Mouse (Mus musculus): ENCODE results near the gene Hoxa5. TPM values are rescaled to one million over a fixed set of nuclear protein-coding genes. Genes with fewer than 3 reads are reported as not detected.
A peak's percentile ranks its signal among the peaks of the same experiment; 100 is the strongest.

Hoxa5 gene
- polyA plus RNA-seq (2015; fragmentation: Nextera tagmentation; extraction: Ambion mirVana), result 116 and 150 TPM in 2 replicates

DNA sequence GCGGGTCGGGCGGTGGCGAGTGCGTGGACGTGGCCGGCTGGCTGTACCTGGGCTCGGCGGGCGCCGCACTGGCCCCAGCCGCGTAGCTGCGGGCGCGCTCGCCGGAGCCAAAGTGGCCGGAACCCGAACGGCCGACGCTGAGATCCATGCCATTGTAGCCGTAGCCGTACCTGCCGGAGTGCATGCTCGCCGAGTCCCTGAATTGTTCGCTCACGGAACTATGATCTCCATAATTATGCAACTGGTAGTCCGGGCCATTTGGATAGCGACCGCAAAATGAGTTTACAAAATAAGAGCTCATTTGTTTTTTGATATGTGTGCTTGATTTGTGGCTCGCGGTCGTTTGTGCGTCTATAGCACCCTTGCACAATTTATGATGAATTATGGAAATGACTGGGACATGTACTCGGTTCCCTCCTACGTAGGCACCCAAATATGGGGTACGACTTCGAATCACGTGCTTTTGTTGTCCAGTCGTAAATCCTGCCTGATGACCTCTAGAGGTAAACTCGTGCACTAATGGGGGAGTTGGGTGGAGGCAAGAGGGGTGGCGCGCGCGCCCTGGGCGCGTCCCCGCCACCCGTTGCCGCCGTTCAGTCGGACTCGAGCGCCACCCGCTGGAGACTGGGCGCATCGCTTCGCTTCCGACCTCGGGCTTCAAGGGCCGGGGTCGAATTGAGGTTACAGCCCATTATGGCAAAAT lies at the start of gene Hoxa5:
Gene Hoxa5 (minus strand): TSS at position 538 of the 703 bp plus-strand sequence.
- peak within 1 kb of the TSS; percentile 90 for H3K9ac ChIP-seq
- H3K27me3 ChIP-seq, result peaks cover 99% of the 10 kb centered on the region
- WGBS, result under 1% methylated on average over 64 of the region's 65 CpGs

DNA sequence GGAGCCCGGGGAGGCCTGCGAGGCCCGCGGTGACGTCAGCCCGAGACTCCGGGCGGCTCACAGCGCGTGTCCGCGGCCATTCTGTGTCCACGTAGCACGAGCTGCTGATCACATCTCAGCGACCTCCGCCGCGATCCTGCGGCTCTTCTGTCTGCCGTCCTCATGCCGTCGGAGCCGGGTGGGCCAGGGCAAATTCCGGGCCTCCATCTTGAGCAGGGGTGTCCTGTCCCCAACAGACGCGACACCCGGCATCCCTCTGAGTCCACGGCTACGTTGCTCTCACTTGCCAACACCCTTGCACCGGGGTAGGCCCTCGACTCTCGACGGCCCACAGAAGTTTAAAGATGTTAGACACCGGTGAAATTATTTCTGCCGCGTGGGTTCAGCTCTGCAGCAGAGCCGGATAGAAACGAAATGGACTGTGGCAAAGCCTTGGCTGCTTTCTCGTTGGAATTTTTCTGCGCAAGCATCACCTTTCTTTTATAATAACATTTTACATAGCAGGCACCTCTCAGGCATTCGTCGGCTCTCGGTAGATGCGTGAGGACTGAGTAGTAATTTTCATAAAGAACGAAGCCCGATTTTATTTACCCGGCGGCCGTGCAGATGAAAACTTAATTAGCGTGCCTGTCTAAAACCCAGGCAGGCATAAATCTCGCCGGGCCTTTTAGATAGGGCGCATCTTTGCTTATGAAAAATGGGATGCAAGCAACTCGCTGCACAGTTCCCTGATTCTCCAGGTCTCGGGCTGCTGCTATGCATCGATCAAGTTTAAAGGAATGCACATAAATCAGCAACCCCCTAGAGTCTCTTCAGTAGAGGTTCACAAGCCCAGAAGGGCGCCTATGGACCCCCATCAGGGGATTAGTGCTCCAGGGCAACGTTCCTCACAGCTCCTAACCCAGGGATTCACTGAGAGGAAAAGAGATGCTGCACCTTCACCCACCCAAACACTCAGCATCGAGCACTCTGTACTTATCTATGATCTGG lies 49.4 kb upstream of the Hoxa5 start:
- no peak overlapping the region for H3K4me3 ChIP-seq
- WGBS, result 1% methylated on average over 59 of the region's 59 CpGs
- no peaks in the 10 kb centered on the region for H3K9me3 ChIP-seq
- no peak overlapping the region for H3K27ac ChIP-seq
- H3K4me2 ChIP-seq, result no peak overlapping the region
- H3K4me1 ChIP-seq (replicated peaks), result no peaks in the 10 kb centered on the region
- no peak overlapping the region for H3K9ac ChIP-seq
- H3K27me3 ChIP-seq, result peaks cover 93% of the 10 kb centered on the region
- no peak for ATAC-seq (ENCODE audit: low FRiP score)
- no peaks in the 10 kb centered on the region for H3K36me3 ChIP-seq

More for the DNA sequence above, at the start of gene Hoxa5:
- peaks cover 40% of the 10 kb centered on the region for H3K4me1 ChIP-seq (replicated peaks)
- peak within 1 kb of the TSS; percentile 58 for H3K4me3 ChIP-seq
- no peaks in the 10 kb centered on the region for H3K36me3 ChIP-seq
- no peaks in the 10 kb centered on the region for H3K9me3 ChIP-seq
- ATAC-seq (ENCODE audit: low FRiP score), result peak; percentile 65
- peak within 1 kb of the TSS; percentile 64 for H3K4me2 ChIP-seq
- peak within 1 kb of the TSS; percentile 95 for H3K27ac ChIP-seq

DNA sequence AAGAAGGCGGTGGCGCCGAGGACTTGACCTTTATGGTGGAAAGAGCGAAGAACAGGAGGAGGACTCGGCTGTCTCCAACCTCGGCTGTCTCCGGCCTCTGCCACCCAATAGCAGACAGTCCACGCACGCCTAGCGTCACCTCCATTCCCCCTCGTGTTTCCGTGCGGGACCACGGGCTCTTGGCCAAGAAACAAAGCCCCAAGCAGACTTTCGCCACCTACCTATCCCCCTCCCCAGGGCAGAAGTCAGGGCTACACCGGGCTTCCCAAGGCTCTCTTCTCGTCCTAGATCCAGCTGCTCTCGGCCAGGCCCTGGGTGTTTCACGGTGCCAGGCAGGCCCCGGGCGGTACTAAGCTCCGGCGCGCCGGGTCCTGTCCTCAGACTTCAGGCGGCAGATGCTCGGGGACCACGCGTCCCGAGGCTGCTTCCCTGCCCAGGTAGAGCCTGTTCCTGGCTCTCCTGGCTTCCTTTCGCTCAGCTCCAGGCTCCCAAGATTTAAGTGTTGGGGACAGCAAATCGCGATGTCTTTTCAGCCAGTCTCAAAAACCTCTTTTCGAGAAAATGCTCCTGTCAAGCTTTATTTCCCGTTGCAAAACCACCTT lies 48.5 kb upstream of the Hoxa5 start:
- H3K9me3 ChIP-seq, result no peaks in the 10 kb centered on the region
- ATAC-seq (ENCODE audit: low FRiP score), result no peak
- no peak overlapping the region for H3K4me3 ChIP-seq
- WGBS, result under 1% methylated on average over 34 of the region's 35 CpGs
- no peak overlapping the region for H3K4me2 ChIP-seq
- H3K9ac ChIP-seq, result no peak overlapping the region
- no peak overlapping the region for H3K27ac ChIP-seq
- H3K4me1 ChIP-seq (replicated peaks), result no peaks in the 10 kb centered on the region
- H3K36me3 ChIP-seq, result no peaks in the 10 kb centered on the region
- H3K27me3 ChIP-seq, result peaks cover 94% of the 10 kb centered on the region

DNA sequence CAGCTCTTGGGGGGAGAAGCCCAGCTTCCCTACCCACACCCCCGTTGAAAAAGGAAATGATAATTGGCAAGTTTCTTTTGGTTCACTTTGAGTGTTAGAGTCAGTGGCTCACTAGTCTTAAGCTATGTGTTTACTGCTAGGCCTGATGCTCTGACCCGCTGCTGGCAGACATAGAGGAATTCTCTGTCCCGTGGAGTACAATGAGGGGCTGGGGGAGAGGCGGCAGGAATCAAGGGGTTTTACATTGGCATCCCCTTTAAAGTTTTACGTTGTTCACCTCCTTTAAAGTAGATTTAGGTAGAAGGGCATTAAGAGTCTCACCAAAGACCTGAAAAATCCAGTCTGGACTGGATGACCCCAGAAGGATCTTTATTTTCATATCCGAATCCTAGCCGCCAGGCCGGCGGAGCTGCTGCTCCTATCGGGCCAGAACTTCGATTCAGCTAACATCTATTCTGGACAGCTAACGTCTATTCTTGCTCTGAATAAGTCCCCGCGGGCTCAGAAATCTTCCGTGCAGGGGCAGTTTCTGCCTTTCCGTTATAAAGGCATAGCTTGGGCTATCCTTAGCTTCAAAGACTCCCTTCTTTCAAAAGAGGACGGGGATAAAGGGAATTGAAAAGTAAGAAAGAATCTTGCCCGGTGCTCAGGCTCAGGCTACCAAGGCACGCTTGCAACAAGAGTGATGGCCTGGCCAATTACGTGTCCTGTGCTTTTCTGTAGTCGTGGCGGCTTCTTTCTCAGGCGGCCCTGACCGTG lies 47.8 kb upstream of the Hoxa5 start:
- no peak overlapping the region for H3K9ac ChIP-seq
- H3K36me3 ChIP-seq, result no peaks in the 10 kb centered on the region
- H3K4me3 ChIP-seq, result no peak overlapping the region
- ATAC-seq (ENCODE audit: low FRiP score), result no peak
- H3K9me3 ChIP-seq, result no peaks in the 10 kb centered on the region
- peaks cover 95% of the 10 kb centered on the region for H3K27me3 ChIP-seq
- no peak overlapping the region for H3K4me2 ChIP-seq
- H3K4me1 ChIP-seq (replicated peaks), result no peaks in the 10 kb centered on the region
- H3K27ac ChIP-seq, result no peak overlapping the region
- WGBS, result 1% methylated on average over 24 of the region's 24 CpGs

DNA sequence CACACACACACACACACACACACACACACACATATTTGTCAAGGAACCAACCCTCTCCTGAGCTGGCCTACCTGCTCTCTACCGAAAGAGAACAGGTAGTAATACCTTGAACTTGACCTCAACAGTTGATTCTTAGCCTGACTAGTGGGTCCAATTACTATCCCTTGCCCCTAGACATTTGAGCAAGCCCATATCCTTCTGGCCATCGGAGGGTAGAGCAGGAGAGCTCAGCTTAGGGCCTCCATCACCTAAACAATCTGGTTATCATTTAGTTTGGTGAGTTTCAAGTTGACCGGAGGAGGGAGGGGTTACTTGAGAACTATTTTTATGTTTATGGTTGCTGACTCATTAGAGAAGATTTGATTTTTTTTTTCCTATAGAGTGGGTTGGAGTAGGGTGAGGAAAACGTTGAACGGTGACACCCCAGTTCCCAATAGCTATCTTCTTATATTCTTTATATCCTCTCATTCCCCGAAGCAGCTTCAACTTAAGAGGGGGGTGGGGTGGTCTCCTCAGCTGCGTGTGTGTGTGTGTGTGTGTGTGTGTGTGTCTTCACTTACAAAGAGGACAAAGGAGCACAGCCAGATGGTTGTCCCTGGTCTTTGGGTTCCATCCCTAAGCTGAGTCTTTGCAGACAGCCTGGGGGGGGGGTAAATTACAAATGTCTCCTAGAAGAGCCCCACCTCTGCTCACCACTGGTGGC lies 46.9 kb upstream of the Hoxa5 start:
- no peaks in the 10 kb centered on the region for H3K36me3 ChIP-seq
- 8% methylated on average over 7 of the region's 7 CpGs for WGBS
- no peak overlapping the region for H3K27ac ChIP-seq
- H3K9ac ChIP-seq, result no peak overlapping the region
- H3K4me1 ChIP-seq (replicated peaks), result no peaks in the 10 kb centered on the region
- H3K27me3 ChIP-seq, result peaks cover 96% of the 10 kb centered on the region
- H3K4me3 ChIP-seq, result no peak overlapping the region
- H3K9me3 ChIP-seq, result no peaks in the 10 kb centered on the region
- no peak overlapping the region for H3K4me2 ChIP-seq
- no peak for ATAC-seq (ENCODE audit: low FRiP score)

DNA sequence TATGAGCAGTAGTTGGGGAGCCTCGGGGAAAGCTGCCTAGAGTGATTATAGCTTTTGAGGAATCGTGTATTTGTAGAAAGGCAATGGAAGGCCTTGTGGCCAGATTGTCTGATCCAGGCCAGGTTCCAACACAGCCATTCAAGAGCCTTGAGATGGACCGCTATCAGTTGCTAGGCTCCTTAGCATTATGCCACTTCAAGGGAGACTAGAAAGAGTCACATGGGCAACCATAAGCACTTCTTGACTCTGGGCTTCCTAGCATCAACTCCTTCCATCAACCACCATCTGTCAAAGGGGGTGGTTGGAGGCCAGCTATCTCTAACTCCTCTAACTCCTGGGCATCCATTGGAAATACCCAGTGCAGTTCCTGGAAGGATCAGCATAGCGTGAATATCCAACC lies 45.4 kb upstream of the Hoxa5 start:
- Histone ChIP-seq H3K9me3 (no peaks in the 10 kb centered on the region), H3K4me1 (replicated peaks) (0 out of 2 replicates have a peak, but pooled peaks cover 5% of the 10 kb centered on the region), H3K4me2 (no peak overlapping the region), H3K4me3 (no peak overlapping the region), H3K27me3 (peaks cover 96% of the 10 kb centered on the region), H3K9ac (no peak overlapping the region), H3K36me3 (no peaks in the 10 kb centered on the region), H3K27ac (no peak overlapping the region)
- 0% methylated on average over 4 of the region's 4 CpGs for WGBS
- ATAC-seq (ENCODE audit: low FRiP score), result no peak

DNA sequence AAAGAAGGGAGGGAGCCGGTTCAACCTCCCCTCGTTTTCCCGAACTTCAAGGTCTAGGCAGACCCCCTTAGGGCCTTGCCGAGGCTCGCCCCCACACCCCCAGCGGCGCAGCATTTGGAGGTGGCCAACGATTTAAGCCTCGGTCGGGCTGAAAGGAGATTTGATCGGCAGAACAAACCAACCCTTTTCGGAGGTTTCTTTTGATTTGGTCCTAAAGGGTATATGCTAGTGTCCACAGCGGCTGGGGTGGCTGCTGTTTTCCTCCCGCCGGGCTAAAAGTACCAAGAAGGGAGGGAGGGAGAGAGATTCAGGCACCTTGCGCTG lies 45.0 kb upstream of the Hoxa5 start:
- Histone ChIP-seq H3K27ac (no peak overlapping the region), H3K9me3 (no peaks in the 10 kb centered on the region), H3K4me3 (no peak overlapping the region), H3K36me3 (no peaks in the 10 kb centered on the region), H3K4me1 (replicated peaks) (0 out of 2 replicates have a peak, but pooled peaks cover 5% of the 10 kb centered on the region), H3K9ac (no peak overlapping the region), H3K4me2 (no peak overlapping the region), H3K27me3 (peaks cover 99% of the 10 kb centered on the region)
- under 1% methylated on average over 16 of the region's 16 CpGs for WGBS
- no peak for ATAC-seq (ENCODE audit: low FRiP score)

DNA sequence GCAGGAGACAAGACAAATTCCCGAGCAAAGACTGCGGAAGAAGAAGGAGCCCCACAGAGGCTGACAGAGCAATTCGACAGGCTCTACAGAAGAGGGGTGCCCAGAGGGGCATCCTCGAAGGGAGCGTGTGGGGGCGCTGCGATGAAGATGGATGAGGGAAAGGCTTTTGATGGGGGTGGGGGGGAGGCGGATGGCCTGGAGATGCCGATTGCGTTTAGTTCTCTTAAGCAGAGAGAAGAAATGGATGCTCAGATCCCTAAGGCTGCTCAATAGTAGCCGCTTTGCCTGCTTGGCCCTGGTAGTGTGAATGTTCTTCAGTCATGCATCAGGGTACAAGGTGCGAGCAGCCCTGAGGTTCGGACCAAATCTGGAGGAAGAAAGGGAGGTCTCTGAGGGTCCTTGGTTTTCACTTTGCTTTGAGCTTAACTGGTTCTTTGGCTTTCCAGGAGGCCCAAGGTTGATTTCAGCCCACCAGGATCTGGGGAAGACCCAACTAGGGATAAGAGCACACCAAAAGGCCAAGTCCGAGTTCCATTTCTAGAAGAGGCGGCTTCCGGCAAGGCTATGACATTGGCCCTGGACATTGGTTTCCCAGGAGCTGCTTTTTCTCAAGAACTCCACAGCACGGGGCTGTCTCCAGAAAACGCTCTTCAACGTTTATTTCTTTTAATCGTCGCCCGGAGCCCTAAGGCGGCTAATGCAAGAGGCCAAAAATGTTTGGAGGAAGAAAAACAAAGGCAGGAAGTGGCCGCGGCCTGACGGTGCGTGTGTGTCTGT lies 44.4 kb upstream of the Hoxa5 start:
- Histone ChIP-seq H3K4me1 (replicated peaks) (0 out of 2 replicates have a peak, but pooled peaks cover 5% of the 10 kb centered on the region), H3K27me3 (peaks cover 99% of the 10 kb centered on the region), H3K4me3 (no peak overlapping the region), H3K36me3 (no peaks in the 10 kb centered on the region), H3K9me3 (no peaks in the 10 kb centered on the region), H3K9ac (no peak overlapping the region), H3K27ac (no peak overlapping the region), H3K4me2 (no peak overlapping the region)
- WGBS, result 2% methylated on average over 27 of the region's 27 CpGs
- ATAC-seq (ENCODE audit: low FRiP score), result no peak

DNA sequence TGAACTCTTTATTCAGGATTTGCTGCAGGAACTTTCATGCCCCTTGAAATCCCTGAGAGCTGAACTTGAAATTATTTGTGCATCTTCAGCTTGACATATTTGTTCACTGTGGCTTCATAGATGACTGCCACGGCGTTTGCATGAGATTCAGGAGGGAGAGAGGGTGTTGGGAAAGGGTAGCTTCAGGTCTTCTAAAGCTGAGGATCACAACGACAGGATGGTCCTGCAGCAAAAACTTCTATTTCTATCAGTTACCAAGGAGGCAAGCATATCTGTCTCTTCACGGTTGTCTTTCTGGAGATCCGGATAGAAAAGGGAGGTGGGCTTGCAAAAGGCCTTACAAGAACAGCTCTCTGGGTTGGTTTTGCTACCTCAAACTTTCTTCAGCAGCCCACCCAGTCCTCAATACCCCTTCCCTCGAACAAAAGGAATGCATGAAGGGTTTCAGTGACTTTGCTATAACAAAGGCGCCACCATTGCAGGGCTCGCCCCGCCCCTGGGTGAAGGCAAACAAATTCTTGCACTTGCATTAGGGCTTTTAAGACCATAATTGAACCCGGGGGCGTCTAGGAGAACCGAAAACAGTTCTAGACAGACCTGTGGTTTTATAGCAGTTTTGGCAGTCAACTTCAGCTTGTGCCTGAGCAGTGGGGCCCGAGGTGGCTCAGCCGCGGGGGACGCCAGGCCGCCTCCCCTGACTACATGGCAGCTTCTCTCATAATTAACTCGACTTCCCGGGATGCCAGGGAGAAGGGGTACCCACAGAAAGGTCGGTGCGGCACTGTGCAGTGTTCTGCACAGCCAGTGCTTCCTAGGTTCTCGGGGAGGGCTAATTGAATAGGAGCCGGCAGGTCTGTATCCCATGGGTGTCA lies 43.6 kb upstream of the Hoxa5 start:
- 1% methylated on average over 23 of the region's 23 CpGs for WGBS
- H3K27me3 ChIP-seq, result peaks cover 99% of the 10 kb centered on the region
- 0 out of 2 replicates have a peak, but pooled peaks cover 5% of the 10 kb centered on the region for H3K4me1 ChIP-seq (replicated peaks)
- no peak for ATAC-seq (ENCODE audit: low FRiP score)
- H3K27ac ChIP-seq, result no peak overlapping the region
- no peak overlapping the region for H3K4me2 ChIP-seq
- H3K9me3 ChIP-seq, result no peaks in the 10 kb centered on the region
- H3K36me3 ChIP-seq, result no peaks in the 10 kb centered on the region
- no peak overlapping the region for H3K9ac ChIP-seq
- no peak overlapping the region for H3K4me3 ChIP-seq

DNA sequence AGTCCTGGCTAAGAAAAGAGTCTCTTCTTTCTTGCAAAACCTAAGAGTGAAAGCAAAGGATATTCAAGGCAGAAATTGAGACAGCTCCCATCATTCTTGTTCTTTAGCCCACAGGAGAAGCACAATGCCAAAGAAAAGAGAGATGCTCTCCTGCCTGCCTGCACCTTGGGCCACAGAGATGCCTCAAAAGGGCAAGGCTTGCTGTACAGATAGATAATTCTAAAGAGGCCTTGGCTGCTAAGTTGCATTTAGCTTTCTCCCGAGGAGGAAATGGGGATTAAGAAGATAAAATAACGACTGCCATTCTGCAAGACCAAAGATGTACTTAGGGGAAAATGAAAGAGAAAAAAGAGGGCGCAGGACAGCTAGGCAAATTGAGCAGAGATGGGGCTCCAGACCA lies 42.5 kb upstream of the Hoxa5 start:
- H3K36me3 ChIP-seq, result no peaks in the 10 kb centered on the region
- 0 out of 2 replicates have a peak, but pooled peaks cover 5% of the 10 kb centered on the region for H3K4me1 ChIP-seq (replicated peaks)
- H3K4me3 ChIP-seq, result no peak overlapping the region
- no peak for ATAC-seq (ENCODE audit: low FRiP score)
- H3K27me3 ChIP-seq, result peaks cover 99% of the 10 kb centered on the region
- 4% methylated on average over 3 of the region's 3 CpGs for WGBS
- no peak overlapping the region for H3K4me2 ChIP-seq
- H3K27ac ChIP-seq, result no peak overlapping the region
- no peak overlapping the region for H3K9ac ChIP-seq
- no peaks in the 10 kb centered on the region for H3K9me3 ChIP-seq
